Mouse (Mus musculus): ENCODE measurements at regions not wholly inside any gene's neighbourhood (a gene's known extent, or its start where the extent isn't known, plus 50 kb on each side); places are given as distances from the start of the nearest gene placed in this dataset.

DNA sequence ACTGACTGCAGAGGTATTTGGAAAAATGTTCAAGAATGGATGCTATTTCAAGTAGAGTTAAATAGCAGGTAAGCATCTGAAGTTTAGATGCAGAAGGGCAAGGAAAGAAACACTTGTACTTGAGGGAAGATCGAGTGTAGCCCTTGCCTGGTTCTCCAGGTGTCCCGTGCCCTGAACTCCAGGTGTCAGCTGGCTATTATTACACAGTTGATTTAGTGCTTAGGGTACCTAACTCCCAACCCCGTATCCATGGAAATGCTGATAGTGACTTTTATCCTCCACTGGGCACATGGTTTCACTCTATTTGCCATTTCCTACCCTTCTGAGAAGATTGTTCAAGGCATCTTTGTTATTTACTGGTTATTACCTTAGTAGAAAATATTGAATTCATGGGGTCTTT is 86.6 kb upstream of the Gnpda2 start:
- ATAC-seq (ENCODE audit: low FRiP score, low read depth) (no peak), DNase-seq (ENCODE audit: low spot score) (no peak)
- H3K4me2 ChIP-seq (replicated peaks; ENCODE audit: low read depth, low read length, severe bottlenecking): no peak overlapping the region
- H3K4me3 ChIP-seq (replicated peaks; ENCODE audit: low read length): no peak overlapping the region
- H3K9ac ChIP-seq (ENCODE audit: low read depth, low read length, severe bottlenecking): no peak overlapping the region
- WGBS: 37% methylated on average over 3 of the region's 3 CpGs
- no peaks in the 10 kb centered on the region for H3K4me1 ChIP-seq (ENCODE audit: control insufficient read depth, insufficient read depth, low read length)
- TF ChIP-seq POLR2A (IDR thresholded peaks at IDR 0.05; ENCODE audit: borderline replicate concordance, extremely low read depth, insufficient read depth, insufficient read length): no peak
- no peak overlapping the region for H3K27ac ChIP-seq (replicated peaks; ENCODE audit: low read depth, low read length)
- H3K9me3 ChIP-seq (ENCODE audit: control insufficient read depth, low read length): no peaks in the 10 kb centered on the region
- H3K27me3 ChIP-seq (ENCODE audit: control insufficient read depth, insufficient read depth, low read length): no peaks in the 10 kb centered on the region
- no peaks in the 10 kb centered on the region for H3K36me3 ChIP-seq (ENCODE audit: control insufficient read depth, insufficient read depth, low read length)

DNA sequence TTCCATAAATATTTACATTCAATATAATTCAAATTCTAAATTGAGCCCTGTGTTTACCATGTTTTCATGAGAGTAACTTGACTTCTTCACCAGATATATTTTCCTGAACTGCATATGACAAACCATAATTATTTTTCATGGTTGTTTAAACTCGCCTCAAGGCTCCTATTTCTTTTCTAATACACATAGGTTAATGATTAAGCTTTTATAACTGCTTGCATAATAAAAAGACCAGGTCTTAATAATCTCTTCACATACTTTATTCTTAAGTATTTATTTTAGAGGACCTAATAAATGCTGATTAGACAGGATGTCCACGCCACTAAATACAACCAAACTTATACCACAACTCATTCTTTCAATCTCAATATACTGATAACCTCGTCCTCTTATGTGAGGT is 86.1 kb upstream of the Gnpda2 start:
- no peak overlapping the region for H3K27ac ChIP-seq (replicated peaks; ENCODE audit: low read depth, low read length)
- no peaks in the 10 kb centered on the region for H3K4me1 ChIP-seq (ENCODE audit: control insufficient read depth, insufficient read depth, low read length)
- no peak overlapping the region for H3K9ac ChIP-seq (ENCODE audit: low read depth, low read length, severe bottlenecking)
- no peaks in the 10 kb centered on the region for H3K27me3 ChIP-seq (ENCODE audit: control insufficient read depth, insufficient read depth, low read length)
- H3K36me3 ChIP-seq (ENCODE audit: control insufficient read depth, insufficient read depth, low read length): no peaks in the 10 kb centered on the region
- WGBS: 52% methylated on average over 3 of the region's 3 CpGs
- H3K4me3 ChIP-seq (replicated peaks; ENCODE audit: low read length): no peak overlapping the region
- H3K9me3 ChIP-seq (ENCODE audit: control insufficient read depth, low read length): no peaks in the 10 kb centered on the region
- ATAC-seq (ENCODE audit: low FRiP score, low read depth) (no peak), DNase-seq (ENCODE audit: low spot score) (no peak)
- no peak overlapping the region for H3K4me2 ChIP-seq (replicated peaks; ENCODE audit: low read depth, low read length, severe bottlenecking)
- no peak for TF ChIP-seq POLR2A (IDR thresholded peaks at IDR 0.05; ENCODE audit: borderline replicate concordance, extremely low read depth, insufficient read depth, insufficient read length)

DNA sequence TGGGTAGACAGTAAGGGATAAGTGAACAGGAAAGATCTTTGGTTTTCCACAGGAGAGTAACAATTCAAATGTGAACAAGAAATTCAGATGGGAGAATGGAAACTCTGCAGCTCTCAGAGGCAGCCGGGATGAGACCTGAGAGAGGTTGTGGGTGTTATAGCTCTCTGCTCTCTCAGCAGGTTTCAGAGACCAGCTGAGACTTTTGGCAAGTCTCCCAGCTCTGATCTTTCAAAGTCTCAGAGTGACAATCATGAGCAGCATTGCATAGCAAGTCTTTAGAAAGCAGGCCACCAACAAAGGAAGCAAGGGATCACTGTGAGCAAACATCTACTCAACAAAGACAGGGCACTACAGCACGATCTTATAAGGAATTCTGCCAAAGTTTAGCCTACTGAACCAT is 73.4 kb upstream of the Gnpda2 start:
- TF ChIP-seq POLR2A (IDR thresholded peaks at IDR 0.05; ENCODE audit: borderline replicate concordance, extremely low read depth, insufficient read depth, insufficient read length): no peak
- Histone ChIP-seq H3K4me1 (ENCODE audit: control insufficient read depth, insufficient read depth, low read length) (no peaks in the 10 kb centered on the region), H3K9me3 (ENCODE audit: control insufficient read depth, low read length) (no peaks in the 10 kb centered on the region), H3K27me3 (ENCODE audit: control insufficient read depth, insufficient read depth, low read length) (no peaks in the 10 kb centered on the region), H3K36me3 (ENCODE audit: control insufficient read depth, insufficient read depth, low read length) (no peaks in the 10 kb centered on the region), H3K9ac (ENCODE audit: low read depth, low read length, severe bottlenecking) (no peak overlapping the region), H3K4me3 (replicated peaks; ENCODE audit: low read length) (no peak overlapping the region), H3K4me2 (replicated peaks; ENCODE audit: low read depth, low read length, severe bottlenecking) (no peak overlapping the region), H3K27ac (replicated peaks; ENCODE audit: low read depth, low read length) (no peak overlapping the region)
- DNase-seq (ENCODE audit: low spot score) (no peak), ATAC-seq (ENCODE audit: low FRiP score, low read depth) (no peak)
- WGBS: 53% methylated on average over 2 of the region's 2 CpGs

DNA sequence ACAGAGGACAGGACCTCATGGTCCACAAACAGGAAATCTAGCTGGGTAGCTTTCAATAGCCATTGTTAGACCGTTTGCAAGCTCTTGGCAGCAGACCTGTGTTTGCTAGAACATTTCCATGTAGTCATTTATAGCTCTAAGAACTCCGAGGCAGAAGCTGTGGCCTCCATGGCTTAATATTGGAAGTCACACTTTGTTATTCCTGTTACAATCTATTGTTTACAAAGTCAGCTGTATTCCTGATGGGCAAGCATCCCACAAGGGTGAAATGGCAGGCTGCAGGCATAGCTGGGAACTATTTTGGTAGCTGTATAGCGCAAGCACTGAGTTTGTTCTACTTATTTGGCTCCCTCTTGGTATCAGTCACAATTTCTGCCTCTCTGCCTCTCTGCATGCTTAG is 71.8 kb upstream of the Gnpda2 start:
- ATAC-seq (ENCODE audit: low FRiP score, low read depth) (no peak), DNase-seq (ENCODE audit: low spot score) (no peak)
- Histone ChIP-seq H3K27ac (replicated peaks; ENCODE audit: low read depth, low read length) (no peak overlapping the region), H3K4me2 (replicated peaks; ENCODE audit: low read depth, low read length, severe bottlenecking) (no peak overlapping the region), H3K9ac (ENCODE audit: low read depth, low read length, severe bottlenecking) (no peak overlapping the region), H3K27me3 (ENCODE audit: control insufficient read depth, insufficient read depth, low read length) (no peaks in the 10 kb centered on the region), H3K4me1 (ENCODE audit: control insufficient read depth, insufficient read depth, low read length) (no peaks in the 10 kb centered on the region), H3K4me3 (replicated peaks; ENCODE audit: low read length) (no peak overlapping the region), H3K36me3 (ENCODE audit: control insufficient read depth, insufficient read depth, low read length) (no peaks in the 10 kb centered on the region), H3K9me3 (ENCODE audit: control insufficient read depth, low read length) (no peaks in the 10 kb centered on the region)
- 81% methylated on average over 3 of the region's 3 CpGs for WGBS
- TF ChIP-seq POLR2A (IDR thresholded peaks at IDR 0.05; ENCODE audit: borderline replicate concordance, extremely low read depth, insufficient read depth, insufficient read length): no peak
